Mouse (Mus musculus): ENCODE results near the gene Afp.
A peak's percentile ranks its signal among the peaks of the same experiment; 100 is the strongest.

Gene Afp

DNA sequence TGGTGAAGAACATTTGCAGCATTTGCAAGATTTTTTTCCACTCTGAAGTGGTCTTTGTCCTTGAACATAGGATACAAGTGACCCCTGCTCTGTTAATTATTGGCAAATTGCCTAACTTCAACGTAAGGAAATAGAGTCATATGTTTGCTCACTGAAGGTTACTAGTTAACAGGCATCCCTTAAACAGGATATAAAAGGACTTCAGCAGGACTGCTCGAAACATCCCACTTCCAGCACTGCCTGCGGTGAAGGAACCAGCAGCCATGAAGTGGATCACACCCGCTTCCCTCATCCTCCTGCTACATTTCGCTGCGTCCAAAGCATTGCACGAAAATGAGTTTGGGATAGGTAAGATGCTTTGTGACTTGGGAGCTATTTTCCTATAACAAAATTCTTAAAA, at the start of gene Afp:
TSS of gene Afp (plus strand) at position 220 of the 400 bp plus-strand sequence.
- no peak for DNase-seq (ENCODE audit: low spot score)

DNA sequence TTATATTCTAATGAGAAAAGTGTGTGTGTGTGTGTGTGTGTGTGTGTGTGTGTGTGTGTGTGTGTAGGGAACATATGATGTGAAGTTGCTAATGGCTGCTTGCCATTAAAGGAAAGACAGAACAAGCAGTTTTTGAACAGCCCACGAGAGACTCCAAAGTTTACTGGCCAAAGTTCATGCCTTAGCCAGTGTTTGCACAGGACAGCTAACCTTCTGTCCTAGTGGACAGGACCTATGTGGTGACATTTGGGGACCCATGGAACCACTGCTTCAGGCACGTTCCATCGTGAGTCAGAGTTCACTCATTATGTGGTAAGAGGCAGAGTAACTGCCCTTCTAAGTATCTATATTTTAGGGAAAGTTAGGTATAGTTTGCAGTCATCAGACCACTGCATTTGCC, 43.0 kb upstream of the Afp start:
- DNase-seq (ENCODE audit: low spot score): no peak

DNA sequence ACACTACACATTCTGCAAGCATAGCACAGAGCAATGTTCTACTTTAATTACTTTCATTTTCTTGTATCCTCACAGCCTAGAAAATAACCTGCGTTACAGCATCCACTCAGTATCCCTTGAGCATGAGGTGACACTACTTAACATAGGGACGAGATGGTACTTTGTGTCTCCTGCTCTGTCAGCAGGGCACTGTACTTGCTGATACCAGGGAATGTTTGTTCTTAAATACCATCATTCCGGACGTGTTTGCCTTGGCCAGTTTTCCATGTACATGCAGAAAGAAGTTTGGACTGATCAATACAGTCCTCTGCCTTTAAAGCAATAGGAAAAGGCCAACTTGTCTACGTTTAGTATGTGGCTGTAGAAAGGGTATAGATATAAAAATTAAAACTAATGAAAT, 40.6 kb upstream of the Afp start:
- DNase-seq (ENCODE audit: low spot score): no peak

DNA sequence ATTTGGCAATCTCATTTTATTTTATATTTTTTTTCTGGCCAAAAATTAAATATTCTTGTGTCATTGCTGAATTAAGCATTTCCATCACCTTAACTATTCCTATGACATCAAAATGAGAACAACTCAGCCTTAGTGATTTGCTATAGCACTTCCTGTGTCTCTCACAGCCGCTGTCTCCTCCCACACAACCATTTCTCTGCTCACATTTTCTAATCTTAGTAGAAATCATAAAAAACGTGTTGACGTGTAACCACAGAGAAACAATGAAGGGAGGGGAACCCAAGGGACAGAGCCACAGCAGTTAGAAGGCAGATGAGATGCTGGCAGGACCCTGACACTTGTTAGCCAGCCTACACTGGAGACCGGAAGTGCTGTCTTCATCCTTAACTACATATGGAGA, 37.8 kb upstream of the Afp start:
- DNase-seq (ENCODE audit: low spot score): no peak

DNA sequence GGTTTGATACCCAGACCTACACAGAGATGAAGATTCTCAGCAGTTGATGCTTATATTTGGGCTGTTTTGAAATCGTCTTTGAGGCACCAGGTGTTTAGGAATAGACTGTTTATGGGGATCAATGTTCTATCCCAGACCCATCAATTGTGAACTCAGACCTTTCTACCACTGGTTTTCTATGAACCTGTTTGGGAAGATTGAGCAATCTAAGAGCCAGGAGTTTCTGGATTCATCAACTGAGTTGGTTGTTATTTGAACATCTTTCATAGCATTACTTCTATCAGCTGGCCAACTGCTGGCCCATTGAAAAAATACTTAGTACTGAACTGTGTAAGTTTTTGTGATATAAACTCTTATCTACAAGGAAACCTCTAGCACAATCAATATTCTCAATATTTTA, 33.3 kb upstream of the Afp start:
- no peak for DNase-seq (ENCODE audit: low spot score)

DNA sequence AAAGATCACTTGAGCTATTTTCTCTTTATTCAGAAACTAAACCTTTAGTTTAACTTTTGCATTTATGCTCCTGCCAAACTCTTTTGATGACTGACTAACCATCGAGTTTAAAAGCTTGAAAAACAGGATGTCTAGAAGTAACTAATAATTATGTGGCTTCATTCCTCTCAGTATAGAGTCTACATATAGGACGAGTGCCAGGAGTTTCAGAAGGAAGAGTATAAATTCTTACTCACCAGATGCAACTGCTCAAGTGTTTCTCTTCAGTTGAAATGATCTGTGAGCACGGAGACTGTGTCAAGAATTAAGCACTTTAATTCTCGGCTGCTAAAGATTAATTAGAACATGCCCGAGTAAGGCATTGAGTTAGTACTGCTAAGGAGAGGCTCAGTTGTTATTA, 31.8 kb upstream of the Afp start:
- no peak for DNase-seq (ENCODE audit: low spot score)

DNA sequence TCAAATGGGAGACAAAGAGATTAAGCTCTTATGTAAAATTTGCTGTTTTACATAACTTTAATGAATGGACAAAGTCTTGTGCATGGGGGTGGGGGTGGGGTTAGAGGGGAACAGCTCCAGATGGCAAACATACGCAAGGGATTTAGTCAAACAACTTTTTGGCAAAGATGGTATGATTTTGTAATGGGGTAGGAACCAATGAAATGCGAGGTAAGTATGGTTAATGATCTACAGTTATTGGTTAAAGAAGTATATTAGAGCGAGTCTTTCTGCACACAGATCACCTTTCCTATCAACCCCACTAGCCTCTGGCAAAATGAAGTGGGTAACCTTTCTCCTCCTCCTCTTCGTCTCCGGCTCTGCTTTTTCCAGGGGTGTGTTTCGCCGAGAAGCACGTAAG, 29.9 kb upstream of the Afp start, which contains the start of gene Alb:
TSS of gene Alb (plus strand) at position 279 of the 400 bp plus-strand sequence.
- DNase-seq (ENCODE audit: low spot score): no peak

DNA sequence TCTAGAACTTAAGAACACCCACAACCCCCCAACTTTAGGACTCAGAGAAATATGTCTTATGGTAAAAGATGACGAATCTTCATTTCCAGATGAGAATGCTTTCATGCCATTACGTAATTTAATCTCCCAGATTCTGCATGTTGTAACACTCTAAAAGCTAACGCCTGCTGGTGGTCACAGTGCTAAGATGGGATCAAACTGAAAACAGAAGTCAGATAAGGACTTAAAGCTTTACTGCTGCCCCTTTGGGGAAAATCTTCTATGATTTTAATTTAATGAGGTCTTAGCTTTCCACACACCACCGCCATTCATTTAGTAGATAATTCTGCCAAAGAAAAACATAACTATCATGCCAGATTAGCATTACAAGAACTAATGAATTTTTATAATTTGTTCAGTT, 23.7 kb upstream of the Afp start:
- DNase-seq (ENCODE audit: low spot score): no peak

DNA sequence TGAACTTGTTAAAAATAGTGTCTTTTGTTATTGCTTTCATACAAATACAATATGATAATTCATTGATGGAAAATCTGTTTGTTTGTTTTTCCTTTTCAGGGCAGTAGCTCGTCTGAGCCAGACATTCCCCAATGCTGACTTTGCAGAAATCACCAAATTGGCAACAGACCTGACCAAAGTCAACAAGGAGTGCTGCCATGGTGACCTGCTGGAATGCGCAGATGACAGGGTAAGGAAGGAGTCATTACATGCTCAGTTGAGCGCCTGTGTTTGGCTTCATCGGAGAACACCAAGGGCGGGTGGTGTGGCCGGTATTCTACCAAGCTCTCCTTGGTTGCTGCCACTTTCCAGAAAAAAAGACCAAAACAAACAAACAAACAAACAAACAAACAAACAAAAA, 23.3 kb upstream of the Afp start:
- DNase-seq (ENCODE audit: low spot score): no peak

DNA sequence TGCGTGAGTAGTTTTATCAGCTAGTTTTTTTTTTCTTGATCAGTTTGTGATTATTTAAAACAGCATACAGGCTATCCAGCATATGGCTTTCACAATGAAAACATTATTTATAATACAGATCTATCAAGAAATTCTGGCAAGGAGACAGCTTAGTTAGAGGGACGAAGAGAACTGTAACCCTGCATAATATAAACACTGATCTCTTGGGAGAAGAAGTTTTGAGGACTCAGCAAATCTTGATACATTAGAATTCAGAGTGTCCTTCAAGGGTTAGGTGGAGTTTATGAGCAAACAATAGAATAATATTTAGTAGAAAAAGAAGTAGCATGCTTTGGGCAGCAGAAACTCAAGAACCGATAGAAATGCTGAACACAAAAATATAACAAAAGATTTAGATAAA, 19.7 kb upstream of the Afp start:
- no peak for DNase-seq (ENCODE audit: low spot score)

DNA sequence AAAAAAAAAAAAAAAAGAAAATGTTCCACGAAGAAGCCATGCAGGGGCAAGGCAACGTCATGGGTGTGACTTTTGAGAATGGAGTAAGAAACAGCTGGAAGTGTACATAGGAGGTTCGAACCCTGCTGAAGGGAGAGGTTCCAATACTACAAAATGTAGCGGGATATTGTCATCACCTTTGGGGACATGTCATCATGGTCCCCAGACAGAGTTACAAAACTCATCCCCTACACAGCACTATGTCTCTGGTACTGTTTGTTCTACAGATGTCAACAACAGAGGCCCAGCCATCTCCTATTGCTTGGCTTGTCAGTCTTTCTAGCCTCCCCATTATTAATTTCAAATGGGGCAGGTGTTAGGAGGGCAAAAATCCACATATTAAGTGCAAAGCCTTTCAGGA, 16.6 kb upstream of the Afp start:
- DNase-seq (ENCODE audit: low spot score): no peak

DNA sequence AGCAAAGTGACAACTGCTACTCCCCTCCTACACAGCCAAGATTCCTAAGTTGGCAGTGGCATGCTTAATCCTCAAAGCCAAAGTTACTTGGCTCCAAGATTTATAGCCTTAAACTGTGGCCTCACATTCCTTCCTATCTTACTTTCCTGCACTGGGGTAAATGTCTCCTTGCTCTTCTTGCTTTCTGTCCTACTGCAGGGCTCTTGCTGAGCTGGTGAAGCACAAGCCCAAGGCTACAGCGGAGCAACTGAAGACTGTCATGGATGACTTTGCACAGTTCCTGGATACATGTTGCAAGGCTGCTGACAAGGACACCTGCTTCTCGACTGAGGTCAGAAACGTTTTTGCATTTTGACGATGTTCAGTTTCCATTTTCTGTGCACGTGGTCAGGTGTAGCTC, 16.2 kb upstream of the Afp start:
- DNase-seq (ENCODE audit: low spot score): no peak

DNA sequence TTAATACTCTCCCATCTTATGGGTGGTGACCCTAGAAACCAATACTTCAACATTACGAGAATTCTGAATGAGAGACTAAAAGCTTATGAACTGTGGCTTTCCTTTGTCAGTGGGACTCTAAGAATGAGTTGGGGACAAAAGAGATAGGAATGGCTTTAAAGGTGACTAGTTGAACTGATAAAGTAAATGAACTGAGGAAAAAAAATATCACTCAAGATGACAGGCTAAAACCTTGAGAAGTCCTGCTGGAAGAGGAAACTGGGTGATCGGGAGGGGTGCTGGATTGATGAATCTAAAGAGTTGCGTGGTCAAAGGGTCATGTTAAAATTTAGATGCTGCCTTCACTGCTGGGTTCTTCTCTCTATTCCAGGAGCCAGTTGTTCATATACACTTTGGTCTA, 13.8 kb upstream of the Afp start:
- DNase-seq (ENCODE audit: low spot score): no peak

DNA sequence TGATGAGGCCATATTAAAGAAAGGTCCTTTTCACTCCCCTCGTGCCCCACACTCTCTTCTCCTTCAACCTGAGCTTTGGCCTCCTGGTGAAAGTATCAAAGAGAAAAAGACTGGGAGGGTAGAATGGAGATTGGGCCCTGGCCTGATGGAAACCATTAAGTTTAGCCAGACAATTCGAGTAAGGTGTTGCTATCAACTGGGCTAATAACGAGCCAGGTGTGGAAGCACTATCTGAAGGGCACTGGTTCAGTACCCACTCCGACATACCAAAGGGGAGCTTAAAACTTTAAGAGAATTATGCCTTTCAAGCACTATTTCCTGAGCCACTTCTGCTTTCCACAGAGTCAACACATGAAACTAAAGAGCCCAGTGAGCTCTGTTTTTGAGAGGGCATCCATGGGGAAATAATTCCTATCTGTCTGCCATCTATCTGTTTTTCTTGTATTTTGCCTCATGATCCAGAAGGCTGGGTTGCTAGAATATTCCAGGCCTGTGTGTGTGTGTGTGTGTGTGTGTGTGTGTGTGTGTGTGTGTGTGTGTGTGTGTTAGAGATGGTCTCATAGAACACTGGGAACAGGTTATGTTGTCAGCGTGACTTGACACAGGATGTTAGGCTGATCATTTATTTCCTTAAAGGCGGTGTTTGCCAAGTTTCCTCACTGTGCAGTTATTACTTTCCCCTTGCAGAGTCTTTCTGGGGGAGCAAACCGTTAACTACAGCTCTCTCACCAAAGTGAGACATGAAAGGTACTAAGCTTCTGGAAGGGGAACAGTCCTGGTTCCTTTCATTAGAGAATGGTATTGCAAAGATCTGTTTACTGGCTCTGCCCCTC, 13.0 kb upstream of the Afp start:
- no peak for DNase-seq (ENCODE audit: low spot score)

DNA sequence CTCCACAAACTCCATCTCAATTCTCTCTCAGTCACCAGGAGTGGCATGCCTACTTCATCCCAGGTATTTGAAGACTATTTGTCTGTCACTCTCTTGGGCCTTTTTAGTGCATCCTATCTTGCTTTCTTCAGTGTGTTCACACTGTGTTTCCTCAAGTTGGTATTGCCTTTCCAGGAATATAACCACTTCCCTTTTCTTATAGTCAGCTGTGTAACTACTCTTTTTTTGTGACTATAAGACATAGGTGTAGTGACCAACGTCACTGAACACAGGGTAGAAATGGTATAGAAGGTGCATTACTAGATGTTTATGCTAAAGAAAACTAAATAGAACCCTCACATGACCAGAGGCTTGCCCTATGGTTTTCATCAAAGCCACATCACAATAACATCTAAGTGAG, 11.7 kb upstream of the Afp start:
- DNase-seq (ENCODE audit: low spot score): no peak

DNA sequence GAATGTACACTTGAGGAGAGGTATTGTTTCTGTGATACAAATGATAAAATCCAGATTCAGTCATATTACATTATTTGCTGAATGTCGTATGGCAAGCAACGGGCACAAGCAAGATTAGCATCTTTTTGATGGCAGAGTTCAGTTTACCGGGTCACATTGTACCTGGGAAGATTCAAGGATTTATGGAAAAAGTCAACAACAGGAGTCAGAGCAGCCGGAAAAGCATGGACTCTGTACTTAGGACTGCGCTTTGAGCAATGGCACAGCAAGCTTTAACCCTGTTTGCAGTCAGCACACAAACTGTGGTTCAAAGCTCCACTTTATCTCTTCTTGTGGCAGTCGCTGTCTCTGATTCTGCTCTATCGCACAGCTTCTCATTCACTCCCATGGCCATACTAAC, 4.9 kb upstream of the Afp start:
- DNase-seq (ENCODE audit: low spot score): no peak

DNA sequence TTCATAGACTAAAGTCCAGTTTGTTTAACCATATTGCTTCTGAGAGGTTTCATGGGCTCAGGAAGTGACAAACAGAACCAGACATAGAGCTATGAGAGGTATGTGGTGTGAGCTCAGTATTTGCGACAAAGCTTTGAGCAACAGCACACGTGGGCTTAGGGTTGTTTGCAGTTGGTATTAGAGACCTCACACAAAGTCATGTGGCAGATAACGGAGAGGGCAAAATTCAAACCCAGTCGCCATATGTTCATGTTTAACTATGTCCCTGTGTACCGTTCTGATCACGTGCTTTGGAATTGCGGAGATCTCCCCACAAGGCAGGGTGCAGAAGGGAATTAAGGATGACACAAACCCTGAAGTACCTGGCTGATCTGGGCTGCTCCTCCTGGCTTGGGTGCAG, 2.2 kb upstream of the Afp start:
- DNase-seq (ENCODE audit: low spot score): no peak

DNA sequence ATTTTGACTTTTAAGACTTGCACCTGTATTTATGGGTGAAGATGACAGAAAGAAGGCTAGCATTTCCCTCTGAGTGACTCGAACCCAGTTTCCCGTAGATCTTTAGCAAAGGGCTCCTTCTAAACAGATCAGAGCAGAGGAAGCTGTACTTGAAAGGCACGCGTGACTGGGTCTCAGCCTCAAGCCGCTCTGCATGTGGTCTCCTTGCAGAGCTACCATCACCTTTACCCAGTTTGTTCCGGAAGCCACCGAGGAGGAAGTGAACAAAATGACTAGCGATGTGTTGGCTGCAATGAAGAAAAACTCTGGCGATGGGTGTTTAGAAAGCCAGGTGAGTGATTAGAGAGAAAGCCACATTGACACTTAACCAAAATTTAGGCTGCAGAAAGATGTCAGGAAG, 1.9 kb downstream of the Afp start:
- DNase-seq (ENCODE audit: low spot score): no peak

DNA sequence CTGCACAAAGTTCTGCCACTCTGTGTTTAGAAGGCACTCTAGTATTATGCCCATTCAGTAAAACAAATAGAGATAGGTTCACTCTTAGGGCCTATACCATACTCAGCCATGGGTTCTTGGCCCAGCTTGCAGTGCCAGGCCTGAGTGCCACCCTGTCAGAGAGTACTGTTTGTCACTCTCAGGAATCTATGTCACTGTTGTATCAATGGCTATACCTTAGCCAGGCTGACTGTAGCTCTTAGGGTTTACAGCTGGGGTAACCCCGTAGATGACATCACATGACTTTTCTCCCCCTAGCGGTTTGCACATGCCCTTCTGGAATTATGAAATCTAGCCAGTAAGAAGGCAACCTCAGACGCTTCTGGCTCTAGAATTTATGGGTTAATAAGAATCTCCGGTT, 3.8 kb downstream of the Afp start:
- no peak for DNase-seq (ENCODE audit: low spot score)

DNA sequence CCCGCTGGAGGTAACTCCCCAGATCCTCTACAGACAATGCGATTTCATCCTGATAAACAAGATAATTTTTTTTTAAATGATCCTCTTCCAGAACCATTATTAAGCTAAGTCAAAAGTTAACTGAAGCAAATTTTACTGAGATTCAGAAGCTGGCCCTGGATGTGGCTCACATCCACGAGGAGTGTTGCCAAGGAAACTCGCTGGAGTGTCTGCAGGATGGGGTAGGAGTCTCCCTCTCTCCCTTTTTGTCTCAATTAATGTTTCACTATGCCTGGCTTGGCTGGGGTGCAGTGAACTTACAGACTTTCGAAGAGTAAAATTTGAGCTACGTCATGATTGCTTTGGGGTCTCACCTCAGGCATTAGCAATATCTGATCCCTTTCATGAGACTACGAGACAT, 9.0 kb downstream of the Afp start:
- DNase-seq (ENCODE audit: low spot score): no peak

DNA sequence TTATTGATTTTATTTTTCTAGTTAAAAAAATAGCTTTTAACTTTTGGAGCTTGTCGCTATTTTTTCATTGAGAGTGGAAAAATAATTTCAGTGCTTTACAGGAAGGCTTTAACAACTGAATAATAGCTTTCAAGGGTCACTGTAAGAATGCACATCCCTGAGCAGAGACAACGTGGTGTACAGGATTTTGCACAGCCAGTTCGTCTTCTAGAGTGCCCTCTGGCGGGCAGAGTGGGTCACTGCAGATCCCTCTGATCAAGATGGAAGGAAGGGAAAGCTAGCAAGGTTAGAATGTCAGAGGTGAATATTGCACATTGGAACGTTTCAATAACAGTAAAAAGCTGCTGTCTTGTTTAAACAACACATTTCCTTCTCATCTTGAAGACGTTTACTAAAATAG, 10.2 kb downstream of the Afp start:
- peak; percentile 59 for DNase-seq (ENCODE audit: low spot score)

DNA sequence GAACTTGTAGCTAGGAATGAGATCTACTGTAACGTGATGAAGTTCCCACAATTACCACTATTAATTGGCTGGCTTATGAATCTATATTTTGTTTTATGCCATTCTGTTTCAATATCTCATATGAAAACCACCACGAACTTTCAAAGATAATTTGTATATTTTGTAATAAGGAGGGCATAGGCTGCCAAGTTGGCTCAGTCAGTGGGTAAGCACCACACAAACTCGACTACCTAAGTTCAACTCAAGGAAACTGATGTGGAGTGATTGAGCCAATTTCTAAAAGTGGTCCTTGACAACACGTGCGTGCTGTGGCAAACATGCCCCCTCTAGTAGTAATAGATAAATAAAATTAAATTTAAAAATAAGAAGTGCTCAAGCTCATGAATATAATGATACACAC, 11.2 kb downstream of the Afp start:
- no peak for DNase-seq (ENCODE audit: low spot score)

DNA sequence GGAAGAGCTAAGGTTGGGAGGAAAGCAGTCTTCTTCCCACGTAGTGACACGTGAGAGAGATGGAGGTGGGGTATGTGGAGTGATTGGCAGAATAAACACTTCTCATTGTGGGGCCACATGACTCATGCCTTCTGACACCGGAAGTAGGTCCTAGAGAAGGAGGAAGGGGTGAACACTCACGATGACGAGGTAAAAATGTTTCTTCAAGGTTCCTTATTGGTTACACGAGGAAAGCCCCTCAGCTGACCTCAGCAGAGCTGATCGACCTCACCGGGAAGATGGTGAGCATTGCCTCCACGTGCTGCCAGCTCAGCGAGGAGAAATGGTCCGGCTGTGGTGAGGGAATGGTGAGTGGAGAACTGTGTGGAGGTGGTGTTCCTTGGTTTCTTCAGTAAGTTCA, 14.2 kb downstream of the Afp start:
- no peak for DNase-seq (ENCODE audit: low spot score)

DNA sequence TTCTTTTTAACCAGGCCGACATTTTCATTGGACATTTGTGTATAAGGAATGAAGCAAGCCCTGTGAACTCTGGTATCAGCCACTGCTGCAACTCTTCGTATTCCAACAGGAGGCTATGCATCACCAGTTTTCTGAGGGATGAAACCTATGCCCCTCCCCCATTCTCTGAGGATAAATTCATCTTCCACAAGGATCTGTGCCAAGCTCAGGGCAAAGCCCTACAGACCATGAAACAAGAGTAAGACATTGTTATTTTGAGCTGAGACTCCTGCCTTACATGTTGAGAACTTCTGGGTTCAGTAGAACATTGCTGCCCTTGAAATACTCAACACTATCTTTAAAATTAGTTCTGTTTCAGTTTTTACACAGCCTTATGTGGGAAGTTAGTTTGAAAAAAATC, 16.0 kb downstream of the Afp start:
- no peak for DNase-seq (ENCODE audit: low spot score)
